Mouse (Mus musculus) embryonic facial prominence, embryonic 11.5 days (tissue): ENCODE measurements around the gene Smu1. TPM values are rescaled to one million over a fixed set of nuclear protein-coding genes. Genes with fewer than 3 reads are reported as not detected.

ENCODE experiments used
- ATAC-seq: fragments of 200-750 bp; cut with Nextera tagmentation; replicated peaks from 2 replicates; pipeline ENCODE4 v1.8.0; 2017; ENCODE audit warnings: low read depth; ENCODE audit not compliant: insufficient number of reproducible peaks, low FRiP score, low TSS enrichment
- DNase-seq: peaks from one replicate; pipeline ENCODE4 v3.0.0-alpha.2; 2015; ENCODE audit warnings: low spot score
- H3K27ac ChIP-seq: fragments of 300-500 bp; sonication (generic); replicated peaks from 2 replicates; pipeline ENCODE4 v1.5.1; 2014; ENCODE audit warnings: mild to moderate bottlenecking, low read depth, low read length, control low read depth
- H3K27me3 ChIP-seq: fragments of 300-500 bp; sonication (generic); 2 replicates; pipeline ENCODE4 v1.6.1; 2014; ENCODE audit warnings: mild to moderate bottlenecking, low read length, moderate library complexity, mixed read lengths; ENCODE audit not compliant: control insufficient read depth, insufficient read depth
- H3K36me3 ChIP-seq: fragments of 300-500 bp; sonication (generic); replicated peaks from 2 replicates; pipeline ENCODE4 v1.6.1; 2014; ENCODE audit warnings: low read depth, mild to moderate bottlenecking, low read length, moderate library complexity, mixed read lengths; ENCODE audit not compliant: control insufficient read depth, insufficient read depth
- H3K4me1 ChIP-seq: fragments of 300-500 bp; sonication (generic); 2 replicates; pipeline ENCODE4 v1.6.1; 2014; ENCODE audit warnings: low read length, mixed read lengths; ENCODE audit not compliant: control insufficient read depth, insufficient read depth
- H3K4me2 ChIP-seq: fragments of 300-500 bp; sonication (generic); 2 replicates; pipeline ENCODE4 v1.6.1; 2014; ENCODE audit warnings: low read depth, mild to moderate bottlenecking, control low read depth, low read length, moderate library complexity
- H3K4me3 ChIP-seq: fragments of 300-500 bp; sonication (generic); 2 replicates; pipeline ENCODE4 v1.5.1; 2014; ENCODE audit warnings: low read depth, low read length, control low read depth
- H3K9ac ChIP-seq: fragments of 300-500 bp; sonication (generic); replicated peaks from 2 replicates; pipeline ENCODE4 v1.6.1; 2014; ENCODE audit warnings: mild to moderate bottlenecking, control low read depth, low read length
- H3K9me3 ChIP-seq: fragments of 300-500 bp; sonication (generic); replicated peaks from 2 replicates; pipeline ENCODE4 v1.6.1; 2016; ENCODE audit warnings: mild to moderate bottlenecking, low read length, inconsistent platforms, mixed read lengths; ENCODE audit not compliant: control insufficient read depth
- WGBS: fragments of 180-500 bp; shearing (Covaris S2); extraction: QIAGEN DNeasy Blood & Tissue Kit; methylation state at CpG from one replicate; pipeline ENCODE4 v1.1.7; 2014; 5-methylcytosine and 5-hydroxymethylcytosine counted together
- polyA plus RNA-seq: library from polyadenylated mRNA; unstranded; fragments of >200 nt; fragmentation: Nextera tagmentation; extraction: Ambion mirVana; gene quantifications from 2 replicates; pipeline ENCODE4 v1.2.1, GENCODE M21; 2014

Smu1 gene
- polyA plus RNA-seq, 1 experiment from 2014 or later = 203 TPM

GRCm38 (mm10) chr4:40778656-40779055 lies 20.9 kb upstream of the Smu1 start:
- Histone ChIP-seq H3K9ac (no peak overlapping the region), H3K4me2 (no peak overlapping the region), H3K36me3 (no peaks in the 10 kb centered on the region), H3K4me3 (no peak overlapping the region), H3K9me3 (no peaks in the 10 kb centered on the region), H3K27ac (no peak overlapping the region), H3K27me3 (no peaks in the 10 kb centered on the region), H3K4me1 (peaks cover 4% of the 10 kb centered on the region; the same call in 1 of the 2 replicates)
- 90% methylated on average over 6 of the region's 6 CpGs for WGBS
- ATAC-seq (no peak), DNase-seq (no peak)

DNA sequence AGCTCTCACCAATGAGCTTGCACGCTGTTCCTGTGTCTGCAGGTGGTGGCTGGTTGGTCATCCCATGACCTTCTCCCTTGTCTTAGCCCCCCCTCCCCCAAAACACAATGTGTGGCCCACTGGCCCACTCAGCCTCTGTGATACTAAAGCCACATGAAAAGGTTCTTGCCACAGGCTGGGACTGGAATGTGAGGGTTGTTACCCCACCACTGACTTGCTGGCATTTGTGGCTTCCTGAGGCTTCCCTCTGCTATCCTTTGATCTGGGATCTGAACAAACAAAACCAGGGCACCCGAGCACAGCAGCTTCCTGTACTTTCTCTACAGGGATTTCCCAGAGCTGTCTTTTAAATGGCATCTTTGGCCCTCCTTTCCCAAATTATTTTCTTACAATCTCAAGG lies 19.4 kb upstream of the Smu1 start:
- Histone ChIP-seq H3K9ac (no peak overlapping the region), H3K4me2 (no peak overlapping the region), H3K36me3 (no peaks in the 10 kb centered on the region), H3K9me3 (no peaks in the 10 kb centered on the region), H3K27ac (no peak overlapping the region), H3K4me3 (no peak overlapping the region), H3K4me1 (peaks cover 4% of the 10 kb centered on the region; the same call in 1 of the 2 replicates), H3K27me3 (no peaks in the 10 kb centered on the region)
- DNase-seq (no peak), ATAC-seq (no peak)
- WGBS = 14% methylated on average over 2 of the region's 2 CpGs

GRCm38 (mm10) chr4:40776416-40776815 lies 18.7 kb upstream of the Smu1 start:
- WGBS = 68% methylated on average over 4 of the region's 4 CpGs
- Histone ChIP-seq H3K27ac (no peak overlapping the region), H3K9ac (no peak overlapping the region), H3K4me3 (no peak overlapping the region), H3K4me2 (no peak overlapping the region), H3K9me3 (no peaks in the 10 kb centered on the region), H3K27me3 (no peaks in the 10 kb centered on the region), H3K4me1 (peaks cover 4% of the 10 kb centered on the region; the same call in 1 of the 2 replicates), H3K36me3 (no peaks in the 10 kb centered on the region)
- no peak for DNase-seq
- ATAC-seq = no peak

- peak overlapping the region; percentile 41; the same call in 1 of the 2 replicates for H3K27ac ChIP-seq
- peak; percentile 86 for DNase-seq
- H3K4me1 ChIP-seq = peaks cover 4% of the 10 kb centered on the region; the same call in 1 of the 2 replicates
- no peaks in the 10 kb centered on the region for H3K9me3 ChIP-seq
- 12% methylated on average over 12 of the region's 12 CpGs for WGBS
- H3K9ac ChIP-seq = peak overlapping the region; percentile 23
- peak overlapping the region; percentile 29 for H3K4me2 ChIP-seq
- no peaks in the 10 kb centered on the region for H3K36me3 ChIP-seq
- peak; percentile 50 for ATAC-seq
- H3K4me3 ChIP-seq = 0 out of 2 replicates have a peak overlapping the region, but pooled peaks have one; percentile 1
- H3K27me3 ChIP-seq = no peaks in the 10 kb centered on the region
Measured at GRCm38 (mm10) chr4:40774279-40775259, 16.8 kb upstream of the Smu1 start.

DNA sequence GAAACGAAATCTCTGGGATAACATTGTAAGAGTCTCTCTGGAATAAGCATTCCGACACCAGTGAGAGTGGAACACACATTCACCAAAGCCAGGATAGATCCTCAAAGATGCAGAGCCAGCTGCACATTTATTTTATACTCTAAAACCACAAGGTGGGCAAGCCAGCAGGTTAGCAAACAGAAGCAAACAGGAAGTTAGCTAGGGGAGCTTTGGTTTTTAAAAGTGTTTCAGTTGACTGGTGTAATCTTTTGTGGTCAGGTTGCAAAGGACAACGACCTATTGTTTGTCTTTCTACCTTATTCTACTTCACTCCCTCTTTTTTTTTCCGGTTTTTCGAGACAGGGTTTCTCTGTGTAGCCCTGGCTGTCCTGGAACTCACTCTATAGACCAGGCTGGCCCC lies 2.2 kb upstream of the Smu1 start:
- DNase-seq = no peak
- ATAC-seq = no peak
- Histone ChIP-seq H3K4me2 (no peak overlapping the region), H3K9ac (no peak overlapping the region), H3K36me3 (no peaks in the 10 kb centered on the region), H3K4me1 (no peaks in the 10 kb centered on the region), H3K9me3 (no peaks in the 10 kb centered on the region), H3K4me3 (no peak overlapping the region), H3K27ac (no peak overlapping the region), H3K27me3 (no peaks in the 10 kb centered on the region)
- WGBS = 58% methylated on average over 5 of the region's 5 CpGs

GRCm38 (mm10) chr4:40757157-40757779 lies 455 bp downstream of the Smu1 start:
- ATAC-seq (peak; percentile 85), DNase-seq (no peak)
- H3K27me3 ChIP-seq = no peaks in the 10 kb centered on the region
- H3K36me3 ChIP-seq = peaks cover 7% of the 10 kb centered on the region
- no peaks in the 10 kb centered on the region for H3K9me3 ChIP-seq
- H3K27ac ChIP-seq = no peak overlapping the region
- peak overlapping the region; percentile 95 for H3K4me3 ChIP-seq
- peak overlapping the region; percentile 91 for H3K9ac ChIP-seq
- no peaks in the 10 kb centered on the region for H3K4me1 ChIP-seq
- WGBS = under 1% methylated on average over 39 of the region's 39 CpGs
- peak overlapping the region; percentile 62 for H3K4me2 ChIP-seq

DNA sequence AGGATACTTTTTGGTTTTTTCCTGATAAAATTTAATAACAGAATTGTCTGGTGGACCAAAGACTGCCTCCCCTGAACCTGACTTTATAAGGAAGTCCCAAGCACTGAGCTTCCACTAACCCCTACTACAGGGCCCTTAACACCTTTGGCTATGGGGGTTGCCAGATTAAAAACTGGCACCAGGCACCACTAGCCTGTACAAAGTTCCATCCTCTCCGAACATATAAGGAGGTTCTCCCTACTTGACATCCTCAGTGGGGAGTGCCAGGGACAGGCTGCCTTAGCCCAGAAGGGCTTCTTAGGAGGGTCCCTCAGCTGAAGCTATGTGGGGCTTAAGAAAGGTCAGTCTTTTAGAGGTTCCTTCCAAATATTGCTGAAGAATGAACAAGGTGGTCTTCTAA lies 22.4 kb downstream of the Smu1 start:
- Histone ChIP-seq H3K27me3 (no peaks in the 10 kb centered on the region), H3K9me3 (no peaks in the 10 kb centered on the region), H3K9ac (no peak overlapping the region), H3K4me1 (no peaks in the 10 kb centered on the region), H3K36me3 (peaks cover 18% of the 10 kb centered on the region), H3K4me3 (no peak overlapping the region), H3K4me2 (no peak overlapping the region), H3K27ac (no peak overlapping the region)
- WGBS = 82% methylated on average over 1 of the region's 1 CpGs
- no peak for DNase-seq
- 0 out of 2 replicates have a peak, but pooled peaks have one; percentile 18 for ATAC-seq

DNA sequence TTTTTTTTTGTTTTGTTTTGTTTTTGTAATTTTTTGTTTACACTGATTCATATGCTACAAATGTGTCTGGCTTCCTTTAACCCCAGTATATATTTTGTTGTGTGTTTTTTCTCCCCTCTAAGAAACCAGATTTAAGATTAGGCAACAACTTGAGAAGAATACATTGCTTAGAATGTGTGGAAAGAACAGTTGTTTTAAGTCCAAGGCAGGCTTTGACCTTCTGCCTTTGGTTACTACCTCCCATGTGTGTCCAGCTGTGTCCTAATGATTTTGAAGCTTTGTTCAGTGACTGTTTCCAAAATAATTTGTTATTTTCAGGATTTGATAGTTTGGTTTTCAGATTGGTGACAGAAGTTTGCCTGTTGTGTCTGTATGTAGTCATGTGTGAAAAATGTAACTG lies 26.5 kb downstream of the Smu1 start:
- no peak for ATAC-seq
- no peaks in the 10 kb centered on the region for H3K4me1 ChIP-seq
- no peak overlapping the region for H3K9ac ChIP-seq
- H3K27ac ChIP-seq = no peak overlapping the region
- no peak for DNase-seq
- peaks cover 16% of the 10 kb centered on the region for H3K36me3 ChIP-seq
- H3K4me3 ChIP-seq = no peak overlapping the region
- no peak overlapping the region for H3K4me2 ChIP-seq
- no peaks in the 10 kb centered on the region for H3K27me3 ChIP-seq
- no peaks in the 10 kb centered on the region for H3K9me3 ChIP-seq
